Mouse (Mus musculus) ovary, adult 2 months (tissue): Measurements from ENCODE around the gene Isca1. TPM values are rescaled to one million over a fixed set of nuclear protein-coding genes. Genes with fewer than 3 reads are reported as not detected.

Experiments
- polyA plus RNA-seq: library from polyadenylated mRNA; depleted of rRNA; stranded (reverse); fragments of >200 nt; gene quantifications from 2 replicates; pipeline ENCODE4 v1.2.3, GENCODE M21; 2012; rRNA removed

Gene Isca1
- polyA plus RNA-seq, result 67.5 and 71.2 TPM in 2 replicates

GRCm38 (mm10) chr13:59769296-59770163 is at the start of gene Isca1:
Gene Isca1 (minus strand): TSS chr13:59769810.

GRCm38 (mm10) chr13:59782145-59782544 is 12.5 kb upstream of the Isca1 start, which contains the start of gene Gm49354:
Gene Gm49354 (minus strand): TSS chr13:59782245.

DNA sequence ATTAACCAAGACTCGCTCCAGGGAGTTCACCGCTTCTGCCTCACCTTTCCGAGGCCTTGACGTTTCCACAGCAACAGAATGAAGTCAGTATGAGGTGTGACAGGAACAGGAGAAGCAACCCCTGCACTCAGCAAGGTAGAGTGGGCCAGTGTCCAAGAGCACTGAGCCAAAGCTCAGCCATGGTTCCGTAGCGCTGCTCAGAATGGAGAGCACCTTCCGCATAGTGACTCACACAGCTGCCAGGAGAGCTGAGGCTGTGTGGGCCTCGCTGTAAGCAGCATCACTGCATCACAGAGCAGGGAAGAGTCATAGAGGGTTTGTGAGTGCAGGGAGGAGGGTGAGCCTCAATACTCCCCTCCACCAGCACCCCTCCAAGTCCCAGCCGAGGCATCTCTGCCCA is 22.9 kb downstream of the Isca1 start, which contains the start of gene 1700014D04Rik:
Gene 1700014D04Rik (minus strand): TSS at position 42 of the 400 bp plus-strand sequence.

DNA sequence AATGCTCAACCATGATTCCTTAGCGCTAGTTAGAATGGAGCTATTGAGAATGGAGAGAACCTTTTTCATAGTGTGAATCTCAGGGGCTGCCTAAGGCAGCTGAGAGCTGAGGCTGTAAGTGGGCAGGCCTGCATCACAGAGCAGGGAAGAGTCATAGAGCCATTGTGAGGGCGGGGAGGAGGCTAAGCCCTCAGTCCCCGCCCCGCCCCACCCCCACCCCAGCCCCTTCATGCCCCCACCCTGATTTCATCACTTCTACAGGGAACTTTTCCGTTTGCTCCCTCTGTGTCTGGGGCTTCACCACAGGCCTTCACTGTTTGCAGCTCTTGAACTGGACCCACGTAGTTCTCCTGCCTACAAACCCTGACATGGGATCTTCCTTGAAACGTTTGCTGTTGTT is 38.0 kb downstream of the Isca1 start, which contains the start of gene Spata31d1d:
Gene Spata31d1d (minus strand): TSS at position 101 of the 400 bp plus-strand sequence.

DNA sequence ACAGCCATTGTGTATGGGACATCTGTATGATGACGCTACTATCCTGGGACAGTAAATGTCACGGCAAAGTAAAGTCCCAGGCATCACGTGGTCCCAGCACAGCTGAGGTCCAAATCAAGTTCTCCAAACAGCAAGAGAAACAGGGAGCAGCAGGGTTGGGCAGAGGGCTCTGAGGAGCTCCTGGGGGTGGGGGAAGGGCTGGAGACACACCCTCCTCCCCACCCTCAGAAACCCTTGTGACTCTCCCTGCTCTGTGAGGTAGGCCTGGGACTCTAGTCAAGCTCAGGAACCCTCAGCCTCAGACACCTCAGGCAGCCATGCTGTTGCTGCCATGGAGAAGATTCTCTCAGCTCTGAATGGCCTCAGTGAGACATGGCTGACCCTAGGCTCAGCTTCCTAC is 57.6 kb downstream of the Isca1 start, which contains the start of gene Spata31d1b:
Gene Spata31d1b (plus strand): TSS at position 301 of the 400 bp plus-strand sequence.

GRCm38 (mm10) chr13:59710230-59710629 is 59.4 kb downstream of the Isca1 start, which contains the start of gene Spata31d1a:
Gene Spata31d1a (minus strand): TSS chr13:59710330.

Other genes starting within 250 kb of the Isca1 start
- 5.7 and 7.1 TPM in 2 replicates for gene Agtpbp1, start 184.6 kb downstream of the Isca1 start, polyA plus RNA-seq
- 41.9 and 50.2 TPM in 2 replicates for gene Naa35, start 184.6 kb downstream of the Isca1 start, polyA plus RNA-seq
- gene Golm1, start 94.0 kb downstream of the Isca1 start, polyA plus RNA-seq, result 6.2 TPM in 2 replicates
- not detected in 2 replicates for gene 4921517D22Rik, start 75.7 kb downstream of the Isca1 start, polyA plus RNA-seq
- not detected in 2 replicates for gene Spata31d1a, start 59.5 kb downstream of the Isca1 start, polyA plus RNA-seq
- gene Spata31d1b, start 57.5 kb downstream of the Isca1 start, polyA plus RNA-seq, result not detected in 2 replicates
- gene Spata31d1d, start 38.1 kb downstream of the Isca1 start, polyA plus RNA-seq, result not detected in 2 replicates
- gene 1700014D04Rik, start 23.1 kb downstream of the Isca1 start, polyA plus RNA-seq, result 0.03 and 0.07 TPM in 2 replicates
- gene Gm49354, start 12.4 kb upstream of the Isca1 start, polyA plus RNA-seq, result not detected in 2 replicates
- gene Tut7, start 53.3 kb upstream of the Isca1 start, polyA plus RNA-seq, result 15.9 and 19.5 TPM in 2 replicates